Mouse (Mus musculus) cerebellum, postnatal 14 days (tissue): ENCODE measurements around the gene Slc25a47.
A peak's percentile ranks its signal among the peaks of the same experiment; 100 is the strongest.
"Not testable (repeated sequence)": the region's sequence is repeated elsewhere in the genome, so short reads cannot be mapped to it uniquely, and the experiment has no call there.

ENCODE experiments used
- DNase-seq, 2 experiments: peaks; one replicate each; pipeline ENCODE4 v3.0.0; 2021; ENCODE audit warnings: mixed read lengths in 2 of 2

The Slc25a47 gene

GRCm38 (mm10) chr12:108826958-108827535 lies 8.8 kb upstream of the Slc25a47 start:
- peak; percentile 58 to 80 for DNase-seq

GRCm38 (mm10) chr12:108827641-108828040 lies 8.2 kb upstream of the Slc25a47 start:
- DNase-seq: no peak

- DNase-seq: no peak
These were observed 6.2 kb upstream of the Slc25a47 start for GRCm38 (mm10) chr12:108829636-108830035.

GRCm38 (mm10) chr12:108830358-108830757 lies 5.5 kb upstream of the Slc25a47 start:
- no peak for DNase-seq

GRCm38 (mm10) chr12:108831966-108832643 lies 3.7 kb upstream of the Slc25a47 start:
- DNase-seq: peak; percentile 68 to 81

- DNase-seq: peak; percentile 65 to 76
These were observed 3.0 kb upstream of the Slc25a47 start for GRCm38 (mm10) chr12:108832851-108833250.

- DNase-seq: no peak
These were observed 2.4 kb upstream of the Slc25a47 start for GRCm38 (mm10) chr12:108833408-108833807.

- DNase-seq: no peak
These were observed 1.5 kb upstream of the Slc25a47 start for GRCm38 (mm10) chr12:108834337-108834736.

- peak in 1 of 2 experiments; percentile 51 for DNase-seq
These were observed 1.1 kb upstream of the Slc25a47 start for GRCm38 (mm10) chr12:108834786-108835185.

- DNase-seq: peak in 1 of 2 experiments; percentile 80
These were observed 522 bp upstream of the Slc25a47 start for GRCm38 (mm10) chr12:108835208-108835839.

GRCm38 (mm10) chr12:108836722-108837121 lies 876 bp downstream of the Slc25a47 start:
- no peak for DNase-seq

GRCm38 (mm10) chr12:108841181-108841580 lies 5.3 kb downstream of the Slc25a47 start:
- DNase-seq: peak; percentile 65 to 66

GRCm38 (mm10) chr12:108842663-108843062 lies 6.8 kb downstream of the Slc25a47 start:
- DNase-seq: no peak

GRCm38 (mm10) chr12:108848033-108848432 lies 12.2 kb downstream of the Slc25a47 start:
- not testable (repeated sequence) for DNase-seq

GRCm38 (mm10) chr12:108849488-108850022 lies 13.7 kb downstream of the Slc25a47 start:
- no peak for DNase-seq

GRCm38 (mm10) chr12:108850129-108850528 lies 14.3 kb downstream of the Slc25a47 start:
- no peak for DNase-seq

GRCm38 (mm10) chr12:108850886-108851285 lies 15.0 kb downstream of the Slc25a47 start:
- no peak for DNase-seq

GRCm38 (mm10) chr12:108852822-108853221 lies 17.0 kb downstream of the Slc25a47 start:
- no peak for DNase-seq

- no peak for DNase-seq
These were observed 19.2 kb downstream of the Slc25a47 start for GRCm38 (mm10) chr12:108855081-108855480.

GRCm38 (mm10) chr12:108856186-108856585 lies 20.3 kb downstream of the Slc25a47 start:
- DNase-seq: no peak

GRCm38 (mm10) chr12:108857109-108857508 lies 21.3 kb downstream of the Slc25a47 start:
- no peak for DNase-seq

- DNase-seq: no peak
These were observed 21.8 kb downstream of the Slc25a47 start for GRCm38 (mm10) chr12:108857589-108858184.

GRCm38 (mm10) chr12:108858486-108858885 lies 22.6 kb downstream of the Slc25a47 start:
- no peak for DNase-seq
